Mouse (Mus musculus): ENCODE measurements around the gene Olfr1018. TPM values are rescaled to one million over a fixed set of nuclear protein-coding genes. Genes with fewer than 3 reads are reported as not detected.

Olfr1018 gene
- not detected in 2 replicates for polyA plus RNA-seq (2015; fragmentation: Nextera tagmentation; extraction: Ambion mirVana)

DNA sequence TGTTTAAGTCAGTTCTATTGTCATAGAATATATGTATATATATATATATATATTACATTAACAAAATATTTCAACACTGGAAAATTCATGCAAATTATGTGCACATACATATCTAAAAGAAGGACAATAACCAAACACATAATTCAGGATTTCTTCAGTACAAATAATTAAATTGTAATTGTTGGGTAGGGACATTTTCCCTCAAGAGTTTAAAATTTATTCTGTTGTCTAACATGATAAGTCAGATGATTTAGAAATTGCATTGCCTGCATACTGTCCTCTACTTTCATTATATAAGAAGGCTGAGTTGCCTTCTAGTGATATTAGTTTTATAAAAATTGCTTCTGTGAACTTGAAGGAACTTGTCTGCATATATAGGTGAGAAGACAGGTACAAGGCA is at the start of gene Olfr1018:
Olfr1018 (plus strand) TSS at position 301 of the 400 bp plus-strand sequence.
- Histone ChIP-seq H3K4me3 (replicated peaks; ENCODE audit: low read length) (no peak within 1 kb of the TSS), H3K27me3 (replicated peaks; ENCODE audit: control insufficient read depth, insufficient read depth, low read length) (no peaks in the 10 kb centered on the region), H3K4me2 (ENCODE audit: low read length) (no peak within 1 kb of the TSS), H3K9ac (replicated peaks; ENCODE audit: low read depth, low read length) (no peak within 1 kb of the TSS), H3K9me3 (ENCODE audit: control insufficient read depth, low read length) (no peaks in the 10 kb centered on the region), H3K36me3 (ENCODE audit: control insufficient read depth, insufficient read depth) (no peaks in the 10 kb centered on the region), H3K27ac (ENCODE audit: low read length) (no peak within 1 kb of the TSS), H3K4me1 (replicated peaks; ENCODE audit: control insufficient read depth, insufficient read depth, low read length) (no peaks in the 10 kb centered on the region)
- no peak for ATAC-seq

DNA sequence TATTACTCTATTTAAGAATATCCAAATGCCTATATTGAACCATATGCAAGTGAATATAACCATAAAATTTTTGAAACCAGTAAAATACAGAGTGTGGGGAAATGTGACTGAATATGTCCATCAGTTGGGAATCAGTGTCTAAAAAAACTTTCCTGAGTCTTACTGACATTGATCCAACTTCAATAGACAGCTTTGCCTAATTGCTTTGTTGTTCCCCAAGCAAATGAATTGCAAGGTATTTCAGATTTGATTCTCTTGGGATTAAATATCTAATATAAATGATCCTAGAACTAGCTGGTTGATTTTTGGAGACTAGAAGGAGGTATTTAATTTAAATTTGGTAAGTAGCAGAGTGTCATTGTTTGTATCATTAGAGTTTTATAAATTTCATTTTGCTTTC is 45.9 kb upstream of the Olfr1018 start, which contains the start of gene Olfr1014:
Olfr1014 (plus strand) TSS at position 301 of the 400 bp plus-strand sequence.
- no peaks in the 10 kb centered on the region for H3K4me1 ChIP-seq (replicated peaks; ENCODE audit: control insufficient read depth, insufficient read depth, low read length)
- H3K9me3 ChIP-seq (ENCODE audit: control insufficient read depth, low read length), result no peaks in the 10 kb centered on the region
- no peak within 1 kb of the TSS for H3K9ac ChIP-seq (replicated peaks; ENCODE audit: low read depth, low read length)
- H3K27me3 ChIP-seq (replicated peaks; ENCODE audit: control insufficient read depth, insufficient read depth, low read length), result no peaks in the 10 kb centered on the region
- H3K4me2 ChIP-seq (ENCODE audit: low read length), result no peak within 1 kb of the TSS
- H3K27ac ChIP-seq (ENCODE audit: low read length), result no peak within 1 kb of the TSS
- H3K36me3 ChIP-seq (ENCODE audit: control insufficient read depth, insufficient read depth), result no peaks in the 10 kb centered on the region
- no peak for ATAC-seq
- no peak within 1 kb of the TSS for H3K4me3 ChIP-seq (replicated peaks; ENCODE audit: low read length)

DNA sequence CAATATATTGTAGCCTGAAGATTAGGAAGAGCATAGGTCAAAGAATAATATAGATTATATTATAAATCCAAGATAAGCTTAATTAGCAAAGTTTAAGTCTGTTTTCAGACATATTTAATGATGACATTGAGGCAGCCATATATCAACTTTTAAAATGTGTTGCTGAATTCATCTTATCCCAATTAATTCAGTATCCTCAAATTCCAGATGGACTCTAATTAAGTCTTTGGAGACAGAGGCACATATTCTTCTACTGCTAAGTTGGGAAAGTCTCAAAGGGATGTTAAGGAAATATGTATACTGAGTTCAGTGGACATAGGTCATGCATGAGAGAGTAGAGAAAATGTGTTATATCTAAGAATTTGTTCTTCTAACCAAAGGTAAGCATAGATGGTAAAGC is 36.6 kb upstream of the Olfr1018 start, which contains the start of gene Olfr1015:
Olfr1015 (plus strand) TSS at position 301 of the 400 bp plus-strand sequence.
- ATAC-seq, result no peak

DNA sequence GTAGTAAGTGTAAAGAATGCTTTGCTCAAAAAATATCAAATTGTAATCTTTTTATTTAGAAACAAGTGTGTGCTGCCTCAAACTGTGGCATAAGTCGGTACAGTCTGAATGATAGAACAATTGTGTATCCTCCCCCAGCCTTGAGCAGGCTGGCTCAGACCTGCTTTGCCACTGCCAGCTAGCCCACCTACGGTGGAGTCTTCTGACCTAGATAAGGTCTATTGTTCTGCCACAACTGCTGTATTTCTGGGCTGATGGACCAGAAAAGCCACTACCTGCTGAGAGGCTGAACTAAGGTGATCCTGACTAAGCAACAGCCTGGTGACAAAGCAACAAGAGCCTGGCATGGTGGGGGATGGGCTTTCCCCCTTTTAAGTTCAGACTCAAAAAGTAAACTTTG is 25.9 kb upstream of the Olfr1018 start:
- Histone ChIP-seq H3K27me3 (replicated peaks; ENCODE audit: control insufficient read depth, insufficient read depth, low read length) (no peaks in the 10 kb centered on the region), H3K27ac (ENCODE audit: low read length) (no peak overlapping the region), H3K36me3 (ENCODE audit: control insufficient read depth, insufficient read depth) (no peaks in the 10 kb centered on the region), H3K4me3 (replicated peaks; ENCODE audit: low read length) (no peak overlapping the region), H3K9ac (replicated peaks; ENCODE audit: low read depth, low read length) (no peak overlapping the region), H3K4me1 (replicated peaks; ENCODE audit: control insufficient read depth, insufficient read depth, low read length) (no peaks in the 10 kb centered on the region), H3K9me3 (ENCODE audit: control insufficient read depth, low read length) (no peaks in the 10 kb centered on the region), H3K4me2 (ENCODE audit: low read length) (no peak overlapping the region)
- WGBS, result 15% methylated on average over 2 of the region's 2 CpGs
- no peak for ATAC-seq

More for the DNA sequence above, 36.6 kb upstream of the Olfr1018 start, which contains the start of gene Olfr1015:
- Histone ChIP-seq H3K9me3 (ENCODE audit: control insufficient read depth, low read length) (no peaks in the 10 kb centered on the region), H3K27ac (ENCODE audit: low read length) (no peak within 1 kb of the TSS), H3K4me1 (replicated peaks; ENCODE audit: control insufficient read depth, insufficient read depth, low read length) (no peaks in the 10 kb centered on the region), H3K27me3 (replicated peaks; ENCODE audit: control insufficient read depth, insufficient read depth, low read length) (no peaks in the 10 kb centered on the region), H3K4me3 (replicated peaks; ENCODE audit: low read length) (no peak within 1 kb of the TSS), H3K36me3 (ENCODE audit: control insufficient read depth, insufficient read depth) (no peaks in the 10 kb centered on the region), H3K9ac (replicated peaks; ENCODE audit: low read depth, low read length) (no peak within 1 kb of the TSS), H3K4me2 (ENCODE audit: low read length) (no peak within 1 kb of the TSS)

DNA sequence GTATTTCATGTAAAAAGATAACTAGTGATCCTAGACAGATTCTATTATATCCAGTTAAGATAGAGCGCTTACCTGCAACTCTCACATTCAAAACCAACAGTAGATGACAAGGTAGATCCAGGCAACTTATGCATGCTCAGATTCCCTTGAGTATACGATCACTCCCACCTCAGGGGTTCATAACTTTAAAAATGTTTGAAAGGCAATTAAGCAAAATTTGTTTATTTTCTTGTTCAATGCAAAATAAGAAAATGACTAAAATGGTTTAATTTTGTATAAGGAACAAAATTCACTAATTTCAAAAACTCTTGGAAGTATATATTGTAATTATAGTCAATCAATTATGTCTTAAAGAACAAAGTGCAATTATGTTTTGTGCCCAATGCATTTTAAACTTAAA is 15.8 kb upstream of the Olfr1018 start, which contains the start of gene Olfr1016:
Olfr1016 (minus strand) TSS at position 101 of the 400 bp plus-strand sequence.
- Histone ChIP-seq H3K4me2 (ENCODE audit: low read length) (no peak within 1 kb of the TSS), H3K27ac (ENCODE audit: low read length) (no peak within 1 kb of the TSS), H3K36me3 (ENCODE audit: control insufficient read depth, insufficient read depth) (no peaks in the 10 kb centered on the region), H3K4me3 (replicated peaks; ENCODE audit: low read length) (no peak within 1 kb of the TSS), H3K27me3 (replicated peaks; ENCODE audit: control insufficient read depth, insufficient read depth, low read length) (no peaks in the 10 kb centered on the region), H3K9me3 (ENCODE audit: control insufficient read depth, low read length) (no peaks in the 10 kb centered on the region), H3K4me1 (replicated peaks; ENCODE audit: control insufficient read depth, insufficient read depth, low read length) (no peaks in the 10 kb centered on the region), H3K9ac (replicated peaks; ENCODE audit: low read depth, low read length) (no peak within 1 kb of the TSS)
- WGBS, result 89% methylated on average over 2 of the region's 2 CpGs
- no peak for ATAC-seq

DNA sequence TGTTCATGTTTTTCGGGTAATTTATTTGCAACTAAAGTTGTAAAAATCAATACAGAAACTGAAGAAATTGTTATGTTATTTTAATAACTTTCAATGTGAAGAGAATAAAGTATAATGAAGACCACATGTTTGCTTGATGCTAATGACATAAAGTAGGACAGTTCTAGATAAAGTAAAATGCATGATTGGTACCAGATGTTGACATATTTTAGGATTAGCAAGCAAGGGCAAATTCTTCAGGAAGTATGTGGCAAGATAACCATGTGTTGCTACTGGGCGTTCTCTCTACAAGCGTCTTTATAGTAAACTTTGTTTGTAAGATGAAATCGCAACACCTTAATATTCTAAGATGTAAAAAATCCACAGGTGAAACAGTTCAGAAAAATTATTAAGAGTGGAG is 13.8 kb upstream of the Olfr1018 start:
- no peak for ATAC-seq
- H3K4me3 ChIP-seq (replicated peaks; ENCODE audit: low read length), result no peak overlapping the region
- H3K4me2 ChIP-seq (ENCODE audit: low read length), result no peak overlapping the region
- H3K9me3 ChIP-seq (ENCODE audit: control insufficient read depth, low read length), result no peaks in the 10 kb centered on the region
- no peaks in the 10 kb centered on the region for H3K4me1 ChIP-seq (replicated peaks; ENCODE audit: control insufficient read depth, insufficient read depth, low read length)
- 93% methylated on average over 4 of the region's 4 CpGs for WGBS
- no peaks in the 10 kb centered on the region for H3K36me3 ChIP-seq (ENCODE audit: control insufficient read depth, insufficient read depth)
- H3K9ac ChIP-seq (replicated peaks; ENCODE audit: low read depth, low read length), result no peak overlapping the region
- H3K27me3 ChIP-seq (replicated peaks; ENCODE audit: control insufficient read depth, insufficient read depth, low read length), result no peaks in the 10 kb centered on the region
- H3K27ac ChIP-seq (ENCODE audit: low read length), result no peak overlapping the region

DNA sequence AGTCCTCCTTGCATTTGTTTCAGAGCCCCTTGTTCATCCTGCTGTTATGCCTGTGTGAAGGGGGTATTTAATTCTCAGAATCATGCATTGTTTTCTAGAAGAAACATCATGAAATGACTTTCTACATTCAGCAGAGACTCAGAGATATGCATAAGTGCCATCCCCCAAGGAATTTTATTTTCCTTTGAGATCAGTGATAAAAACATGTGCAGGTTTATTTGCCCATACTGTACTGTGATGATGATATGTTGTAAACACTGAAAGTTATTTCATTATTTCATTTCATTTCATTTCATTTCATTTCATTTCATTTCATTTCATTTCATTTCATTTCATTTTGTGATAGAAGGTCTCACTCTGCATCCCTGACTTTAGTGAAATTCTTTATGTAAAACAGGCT is 27.1 kb downstream of the Olfr1018 start, which contains the start of gene Olfr1019:
Olfr1019 (minus strand) TSS at position 101 of the 400 bp plus-strand sequence.
- Histone ChIP-seq H3K9me3 (ENCODE audit: control insufficient read depth, low read length) (no peaks in the 10 kb centered on the region), H3K9ac (replicated peaks; ENCODE audit: low read depth, low read length) (no peak within 1 kb of the TSS), H3K4me3 (replicated peaks; ENCODE audit: low read length) (no peak within 1 kb of the TSS), H3K27me3 (replicated peaks; ENCODE audit: control insufficient read depth, insufficient read depth, low read length) (no peaks in the 10 kb centered on the region), H3K4me1 (replicated peaks; ENCODE audit: control insufficient read depth, insufficient read depth, low read length) (no peaks in the 10 kb centered on the region), H3K27ac (ENCODE audit: low read length) (no peak within 1 kb of the TSS), H3K4me2 (ENCODE audit: low read length) (no peak within 1 kb of the TSS), H3K36me3 (ENCODE audit: control insufficient read depth, insufficient read depth) (no peaks in the 10 kb centered on the region)
- ATAC-seq, result no peak

DNA sequence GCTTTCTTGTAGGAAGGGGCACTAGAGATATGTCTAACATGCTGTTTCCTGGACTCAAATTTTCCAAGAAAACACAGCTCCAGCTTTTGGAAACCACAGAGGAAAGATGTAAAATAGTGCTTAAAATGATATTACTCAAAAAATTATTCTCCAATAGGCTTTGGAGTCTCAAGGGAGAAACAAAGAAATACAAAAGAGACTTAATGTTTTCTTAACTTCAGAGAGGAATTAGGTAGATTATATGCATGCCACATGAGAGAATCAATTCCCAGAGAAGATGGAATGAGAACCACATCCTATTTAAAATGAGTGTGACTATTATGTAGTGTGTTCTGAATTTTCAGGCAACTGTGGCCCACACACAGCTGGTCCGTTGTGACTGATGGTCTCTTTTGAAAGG is 28.5 kb downstream of the Olfr1018 start, which contains the start of gene Olfr1020:
Olfr1020 (plus strand) TSS at position 301 of the 400 bp plus-strand sequence.
- Histone ChIP-seq H3K36me3 (ENCODE audit: control insufficient read depth, insufficient read depth) (no peaks in the 10 kb centered on the region), H3K4me2 (ENCODE audit: low read length) (no peak within 1 kb of the TSS), H3K27me3 (replicated peaks; ENCODE audit: control insufficient read depth, insufficient read depth, low read length) (no peaks in the 10 kb centered on the region), H3K4me1 (replicated peaks; ENCODE audit: control insufficient read depth, insufficient read depth, low read length) (no peaks in the 10 kb centered on the region), H3K27ac (ENCODE audit: low read length) (no peak within 1 kb of the TSS), H3K9ac (replicated peaks; ENCODE audit: low read depth, low read length) (no peak within 1 kb of the TSS), H3K9me3 (ENCODE audit: control insufficient read depth, low read length) (no peaks in the 10 kb centered on the region), H3K4me3 (replicated peaks; ENCODE audit: low read length) (no peak within 1 kb of the TSS)
- ATAC-seq, result no peak
- WGBS, result 84% methylated on average over 1 of the region's 1 CpGs

DNA sequence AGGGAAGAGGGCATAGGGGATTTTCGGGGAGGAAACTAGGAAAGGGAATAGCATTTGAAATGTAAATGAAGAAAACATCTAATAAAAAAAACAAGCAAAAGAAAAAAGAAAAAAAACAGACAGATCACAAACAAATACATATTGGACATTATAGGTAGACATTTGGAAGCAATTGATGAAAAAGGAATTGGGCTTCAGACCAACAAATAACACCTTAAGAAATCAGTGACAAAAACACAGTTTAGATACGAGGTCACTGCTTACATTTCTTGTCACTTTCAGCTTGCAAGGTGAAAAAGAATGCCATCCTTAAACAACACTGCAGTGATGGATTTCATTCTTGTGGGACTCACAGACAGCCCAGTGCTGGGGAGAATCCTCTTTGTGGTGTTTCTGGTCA is 50.0 kb downstream of the Olfr1018 start, which contains the start of gene Olfr1022:
Olfr1022 (plus strand) TSS at position 301 of the 400 bp plus-strand sequence.
- 57% methylated on average over 2 of the region's 2 CpGs for WGBS
- Histone ChIP-seq H3K36me3 (ENCODE audit: control insufficient read depth, insufficient read depth) (no peaks in the 10 kb centered on the region), H3K4me3 (replicated peaks; ENCODE audit: low read length) (no peak within 1 kb of the TSS), H3K9me3 (ENCODE audit: control insufficient read depth, low read length) (no peaks in the 10 kb centered on the region), H3K4me1 (replicated peaks; ENCODE audit: control insufficient read depth, insufficient read depth, low read length) (no peaks in the 10 kb centered on the region), H3K4me2 (ENCODE audit: low read length) (no peak within 1 kb of the TSS), H3K9ac (replicated peaks; ENCODE audit: low read depth, low read length) (no peak within 1 kb of the TSS), H3K27me3 (replicated peaks; ENCODE audit: control insufficient read depth, insufficient read depth, low read length) (no peaks in the 10 kb centered on the region), H3K27ac (ENCODE audit: low read length) (no peak within 1 kb of the TSS)
- ATAC-seq, result no peak

All from forebrain, embryonic 16.5 days (tissue).